In the genomic region with DNA sequence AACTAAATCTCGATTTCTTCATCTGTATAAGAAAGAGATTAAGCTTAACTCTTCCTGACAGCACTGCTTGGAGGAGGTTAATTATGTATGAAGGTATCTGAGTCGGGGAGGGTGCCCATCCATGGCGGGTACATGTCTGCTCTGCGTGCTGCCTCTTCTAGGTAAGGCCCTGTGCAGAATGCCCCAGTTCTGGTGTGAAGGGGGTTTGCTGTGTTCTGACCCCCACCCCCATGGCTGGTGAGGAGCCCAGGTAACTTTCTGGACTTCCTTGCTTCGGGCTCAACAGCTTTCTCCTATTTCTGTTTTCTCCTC, we compare ENCODE assay signal across 9 mouse cellular contexts. TPM values are rescaled to one million over a fixed set of nuclear protein-coding genes. Genes with fewer than 3 reads are reported as not detected.
A peak's percentile ranks its signal among the peaks of the same experiment; 100 is the strongest.
DNase-seq lines count a peak whose midpoint lies in the region; ATAC-seq lines count a peak whose summit lies in the region.
"Had no signal": no experiment of that assay in that cellular context is flagged by ENCODE, and none has a peak within 500 bp of the region (broad histone marks: within the 10 kb centered on the region; RNA-seq: fewer than 3 reads in every experiment).

No protein-coding gene starts in this region.

- ATAC-seq in heart, embryonic 15.5 days (replicated peaks; ENCODE audit: insufficient number of reproducible peaks, insufficient read depth, low FRiP score, low read depth), result no peak
- peak; percentile 49 for ATAC-seq in hindbrain, embryonic 16.5 days
- ATAC-seq in midbrain, embryonic 14.5 days (ENCODE audit: low FRiP score, low TSS enrichment), result peak; percentile 55

- H3K4me2 ChIP-seq in heart, embryonic 15.5 days, result peak overlapping the region; percentile 56; the same call in 1 of the 2 replicates
- peak overlapping the region; percentile 52 for H3K4me2 ChIP-seq in hindbrain, embryonic 16.5 days (ENCODE audit: low read length)
- H3K4me2 ChIP-seq in midbrain, embryonic 14.5 days (ENCODE audit: low read length), result peak overlapping the region; percentile 37

- no peak overlapping the region for H3K9ac ChIP-seq in heart, embryonic 15.5 days
- peak overlapping the region; percentile 50; the same call in 1 of the 2 replicates for H3K9ac ChIP-seq in hindbrain, embryonic 16.5 days (ENCODE audit: low read depth, low read length)
- no peak overlapping the region; the same call in 1 of the 2 replicates for H3K9ac ChIP-seq in midbrain, embryonic 14.5 days (replicated peaks; ENCODE audit: low read length)

- H3K4me1 ChIP-seq in heart, embryonic 15.5 days (replicated peaks), result peaks cover 4% of the 10 kb centered on the region
- peaks cover 15% of the 10 kb centered on the region for H3K4me1 ChIP-seq in embryonic facial prominence, embryonic 10.5 days
- peaks cover 9% of the 10 kb centered on the region for H3K4me1 ChIP-seq in hindbrain, embryonic 16.5 days (ENCODE audit: control insufficient read depth, insufficient read depth, low read depth, low read length)
- peaks cover 10% of the 10 kb centered on the region for H3K4me1 ChIP-seq in midbrain, embryonic 14.5 days (ENCODE audit: control insufficient read depth, insufficient read depth, low read length)

- no peaks in the 10 kb centered on the region for H3K36me3 ChIP-seq in heart, embryonic 15.5 days
- H3K36me3 ChIP-seq in embryonic facial prominence, embryonic 10.5 days (replicated peaks), result peaks cover 14% of the 10 kb centered on the region
- no peaks in the 10 kb centered on the region for H3K36me3 ChIP-seq in hindbrain, embryonic 16.5 days (ENCODE audit: control insufficient read depth, insufficient read depth, low read length)
- peaks cover 5% of the 10 kb centered on the region; the same call in 1 of the 2 replicates for H3K36me3 ChIP-seq in midbrain, embryonic 14.5 days (ENCODE audit: control insufficient read depth, insufficient read depth, low read length)

- H3K4me3 ChIP-seq in heart, embryonic 15.5 days, result no peak overlapping the region
- no peak overlapping the region for H3K4me3 ChIP-seq in embryonic facial prominence, embryonic 10.5 days
- no peak overlapping the region for H3K4me3 ChIP-seq in hindbrain, embryonic 16.5 days (ENCODE audit: low read length)
- H3K4me3 ChIP-seq in midbrain, embryonic 14.5 days (replicated peaks; ENCODE audit: low read depth, low read length), result no peak overlapping the region

- no peak overlapping the region for H3K27ac ChIP-seq in heart, embryonic 15.5 days
- H3K27ac ChIP-seq in embryonic facial prominence, embryonic 10.5 days (replicated peaks), result peak overlapping the region; percentile 75; the same call in 1 of the 2 replicates
- H3K27ac ChIP-seq in hindbrain, embryonic 16.5 days (ENCODE audit: low read depth, low read length), result no peak overlapping the region
- peak overlapping the region; percentile 32 for H3K27ac ChIP-seq in midbrain, embryonic 14.5 days (replicated peaks; ENCODE audit: low read depth, low read length)

- H3K9me3 ChIP-seq in heart, embryonic 15.5 days (replicated peaks), result no peaks in the 10 kb centered on the region
- H3K9me3 ChIP-seq in embryonic facial prominence, embryonic 10.5 days, result no peaks in the 10 kb centered on the region
- no peaks in the 10 kb centered on the region for H3K9me3 ChIP-seq in hindbrain, embryonic 16.5 days (ENCODE audit: control insufficient read depth, low read length)
- H3K9me3 ChIP-seq in midbrain, embryonic 14.5 days (ENCODE audit: control insufficient read depth, low read length), result no peaks in the 10 kb centered on the region

- 57% methylated on average over 5 of the region's 5 CpGs for WGBS in heart, embryonic 15.5 days
- 69% methylated on average over 5 of the region's 5 CpGs for WGBS in embryonic facial prominence, embryonic 10.5 days
- WGBS in hindbrain, embryonic 16.5 days, result 50% methylated on average over 5 of the region's 5 CpGs
- 22% methylated on average over 5 of the region's 5 CpGs for WGBS in midbrain, embryonic 14.5 days

- no peak for DNase-seq in heart, adult 9 months (ENCODE audit: low spot score in 2 of 2)
- peak; percentile 9 for DNase-seq in embryonic facial prominence, embryonic 10.5 days (ENCODE audit: low spot score)
- no peak for DNase-seq in midbrain, embryonic 14.5 days
- no peak for DNase-seq in thymus, postnatal 25 days
- no peak for DNase-seq in layer of hippocampus, postnatal 25 days (ENCODE audit: extremely low spot score in 1 of 2, low spot score in 1 of 2)
- no peak for DNase-seq in adrenal gland, postnatal 25 days

- no peaks in the 10 kb centered on the region for H3K27me3 ChIP-seq in heart, embryonic 15.5 days
- no peaks in the 10 kb centered on the region for H3K27me3 ChIP-seq in embryonic facial prominence, embryonic 10.5 days (replicated peaks; ENCODE audit: low read depth, poor library complexity, severe bottlenecking)
- H3K27me3 ChIP-seq in hindbrain, embryonic 16.5 days (replicated peaks; ENCODE audit: control insufficient read depth, insufficient read depth, low read length), result no peaks in the 10 kb centered on the region
- H3K27me3 ChIP-seq in midbrain, embryonic 14.5 days (ENCODE audit: control insufficient read depth, insufficient read depth, low read length), result no peaks in the 10 kb centered on the region
- H3K27me3 ChIP-seq: CH12.LX had no signal

RNA-seq across cellular contexts. Expression of gene Commd9, which starts 20.3 kb away (rescaled TPM):
- polyA plus RNA-seq in heart, embryonic 15.5 days (2015; fragmentation: Nextera tagmentation; extraction: Ambion mirVana), result 47.6 and 52.2 TPM in 2 replicates
- 60.6 and 61.8 TPM in 2 replicates for polyA plus RNA-seq in embryonic facial prominence, embryonic 10.5 days (2016; fragmentation: Nextera tagmentation; extraction: Ambion mirVana)
- polyA plus RNA-seq in hindbrain, embryonic 16.5 days (2015; fragmentation: Nextera tagmentation; extraction: Ambion mirVana), result 98.7 and 104 TPM in 2 replicates
- polyA plus RNA-seq in midbrain, embryonic 14.5 days (2014; fragmentation: Nextera tagmentation; extraction: Ambion mirVana), result 109 and 110 TPM in 2 replicates
- 10 to 100 TPM; 30.2 to 44.4 TPM for total RNA-seq in layer of hippocampus, postnatal 25 days (2021)
- 45.3 and 49.6 TPM in 2 replicates for total RNA-seq in adrenal gland, postnatal 25 days (2021)

RNA-seq across cellular contexts. Expression of gene Prr5l, which starts 23.5 kb away (rescaled TPM):
- 8.7 and 9.7 TPM in 2 replicates for polyA plus RNA-seq in heart, embryonic 15.5 days (2015; fragmentation: Nextera tagmentation; extraction: Ambion mirVana)
- 21.5 and 22.8 TPM in 2 replicates for polyA plus RNA-seq in embryonic facial prominence, embryonic 10.5 days (2016; fragmentation: Nextera tagmentation; extraction: Ambion mirVana)
- polyA plus RNA-seq in hindbrain, embryonic 16.5 days (2015; fragmentation: Nextera tagmentation; extraction: Ambion mirVana), result 6.0 and 6.3 TPM in 2 replicates
- polyA plus RNA-seq in midbrain, embryonic 14.5 days (2014; fragmentation: Nextera tagmentation; extraction: Ambion mirVana), result 2.5 and 4.9 TPM in 2 replicates
- total RNA-seq in layer of hippocampus, postnatal 25 days (2021), result 10 to 100 TPM in 1 of 2 experiments, 1 to 10 TPM in 1; 8.8 to 12.1 TPM
- total RNA-seq in adrenal gland, postnatal 25 days (2021), result 5.9 and 6.6 TPM in 2 replicates

Comparison
In these comparisons a context has a peak if more than half of its experiments do, and no peak if none do; other contexts are left out.
1. H3K27ac ChIP-seq: peak in embryonic facial prominence, embryonic 10.5 days (single experiment) and midbrain, embryonic 14.5 days (single experiment); none in heart, embryonic 15.5 days (single experiment) and hindbrain, embryonic 16.5 days (single experiment).
2. Peak in every context shown above with its lines, with median percentiles within 50 percentile points of each other: H3K4me2 ChIP-seq.